Mouse (Mus musculus): ENCODE measurements around the gene Adh1.

Gene Adh1

DNA sequence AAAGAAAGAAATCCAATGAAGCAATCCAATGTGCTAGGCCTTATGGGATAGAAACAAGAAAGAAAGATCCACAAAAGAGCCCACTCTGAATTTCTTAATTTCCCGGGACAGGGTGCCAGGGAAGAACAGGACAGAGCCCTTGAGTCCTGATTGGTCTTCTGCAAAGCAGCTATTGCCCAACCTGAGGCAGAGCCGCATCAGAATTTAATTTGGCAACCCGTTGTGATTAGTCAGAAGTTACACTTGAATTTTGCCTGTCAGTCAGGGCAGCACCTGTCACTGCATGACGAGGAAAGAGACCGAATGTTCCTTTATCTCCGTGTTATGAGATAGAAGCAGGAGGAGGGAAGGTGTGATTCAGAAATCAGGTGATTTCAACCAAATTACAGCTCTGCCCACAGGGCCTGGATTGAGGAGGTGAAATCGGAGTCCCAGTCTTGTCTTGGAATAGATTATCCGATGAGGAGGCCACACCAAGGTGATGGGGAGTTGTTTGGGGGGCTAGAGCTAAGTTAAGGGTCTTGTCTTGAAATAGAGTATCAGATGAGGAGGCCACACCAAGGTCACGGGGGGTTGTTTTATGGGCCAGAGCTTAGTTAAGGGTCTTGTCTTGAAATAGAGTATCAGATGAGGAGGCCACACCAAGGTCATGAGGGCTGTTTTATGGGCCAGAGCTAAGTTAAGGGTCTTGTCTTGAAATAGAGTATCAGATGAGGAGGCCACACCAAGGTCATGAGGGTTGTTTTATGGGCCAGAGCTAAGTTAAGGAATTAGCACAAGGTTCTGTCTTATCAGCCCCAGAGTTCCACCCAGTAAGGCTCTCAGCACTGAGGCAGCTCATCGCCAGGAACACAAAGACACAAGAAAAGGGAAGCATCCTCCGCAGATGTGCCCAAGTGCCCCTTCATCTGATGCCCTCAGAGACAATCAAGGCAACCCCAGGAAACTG lies at the start of gene Adh1:
Gene Adh1 (plus strand): TSS at position 271 of the 949 bp plus-strand sequence.
- no peak for DNase-seq (ENCODE audit: low read depth, low spot score)

DNA sequence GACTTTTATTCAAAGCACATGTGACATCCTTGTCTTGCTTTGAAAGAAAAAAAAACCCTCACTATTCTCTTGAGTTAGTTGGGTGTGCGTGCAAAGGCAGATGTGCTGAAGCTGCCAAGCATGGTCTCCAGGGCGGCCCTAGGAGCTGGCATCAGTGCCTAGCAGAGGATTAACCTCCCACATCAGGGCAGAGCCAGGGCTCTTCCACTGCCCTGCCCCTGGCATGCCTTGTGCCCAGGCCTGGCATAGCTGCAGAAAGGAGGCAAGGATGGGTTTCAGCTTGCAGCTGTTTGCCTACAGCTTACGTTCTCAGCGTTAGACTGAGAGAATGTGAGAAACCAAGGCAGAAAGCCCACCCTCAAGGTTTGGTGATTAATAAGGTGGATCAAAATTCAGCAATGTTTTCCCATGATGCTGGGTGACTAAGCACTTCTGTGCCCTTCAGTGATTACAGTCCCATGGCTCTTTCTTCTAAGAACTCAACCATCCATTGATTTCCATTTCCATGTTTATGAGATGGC lies 48.3 kb upstream of the Adh1 start:
- no peak for DNase-seq (ENCODE audit: low read depth, low spot score)

DNA sequence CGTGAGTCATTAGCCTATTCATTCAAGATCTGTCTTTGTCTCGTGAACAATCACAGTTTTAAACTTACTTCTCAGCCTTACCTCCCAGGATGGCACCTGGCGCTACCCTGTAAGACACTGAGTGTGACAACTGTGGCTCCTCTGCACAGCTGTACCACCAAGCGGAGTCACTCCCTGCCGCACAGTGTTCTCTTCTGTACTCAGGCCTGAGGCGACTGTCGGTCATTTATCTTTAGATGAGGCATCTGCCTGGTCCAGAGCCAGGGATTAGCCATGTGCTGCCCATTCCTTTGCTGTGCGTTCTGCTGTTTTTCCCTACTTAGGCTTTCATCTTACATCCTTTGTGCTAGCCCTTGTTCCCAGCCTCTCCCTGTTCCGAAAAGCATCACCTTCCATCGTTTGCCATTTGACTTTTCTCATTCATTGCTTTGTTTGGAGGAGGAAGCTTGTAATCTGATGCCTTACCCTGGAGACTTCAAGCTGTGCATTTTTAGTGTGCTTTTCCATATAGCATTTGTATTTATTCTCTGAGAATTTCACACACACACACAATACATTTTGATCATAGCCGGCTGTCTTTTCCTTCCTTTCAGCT lies 45.3 kb upstream of the Adh1 start:
- peak; percentile 43 for DNase-seq (ENCODE audit: low read depth, low spot score)

DNA sequence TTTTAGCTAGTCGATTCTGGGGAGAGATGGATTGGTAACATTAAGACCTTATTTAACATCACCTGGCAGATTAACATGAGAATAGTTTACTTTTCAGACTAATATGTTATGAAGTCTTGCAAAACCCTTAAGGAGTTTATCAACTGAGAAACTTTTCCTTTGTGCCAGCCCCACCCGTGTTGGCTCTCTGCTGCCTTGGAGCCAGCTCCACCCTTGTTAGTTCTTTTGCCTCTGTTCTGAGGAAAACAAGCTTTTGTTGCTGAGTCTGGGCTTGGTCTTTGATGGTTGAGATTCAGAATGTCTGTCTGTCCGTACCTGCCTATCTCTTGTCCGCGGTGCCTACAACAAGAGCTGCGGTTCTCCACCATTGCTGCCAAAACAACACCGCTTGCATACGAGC lies 44.7 kb upstream of the Adh1 start:
- DNase-seq (ENCODE audit: low read depth, low spot score): no peak

DNA sequence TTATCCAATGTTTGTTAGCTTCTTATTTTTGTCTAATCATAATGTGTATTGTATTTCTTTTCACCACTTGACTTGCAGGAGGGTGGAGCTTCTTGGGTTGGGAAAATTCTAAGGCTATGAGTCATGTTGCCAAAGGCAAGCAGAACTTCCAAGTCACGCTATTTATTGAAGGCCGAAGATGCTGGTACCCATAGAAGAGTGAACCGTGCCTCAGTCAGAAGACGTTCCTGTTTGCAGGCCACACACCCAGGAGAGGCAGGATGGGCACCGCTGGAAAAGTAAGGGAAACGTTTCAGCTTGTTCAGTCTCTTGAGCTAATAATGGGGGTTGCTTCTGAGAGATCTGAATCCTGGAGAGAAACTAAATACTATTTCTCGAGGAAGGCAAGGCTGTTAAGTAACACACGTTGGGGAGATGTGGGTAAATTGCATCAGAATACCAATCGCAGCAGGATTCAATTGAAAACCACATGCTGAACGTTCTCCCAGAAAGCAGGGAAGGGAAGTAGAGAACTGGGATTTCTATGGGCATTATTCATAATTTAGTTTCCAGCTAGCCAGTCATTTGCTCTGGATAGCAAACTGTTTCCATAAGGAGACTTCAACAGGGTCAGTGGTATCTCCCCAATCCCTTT lies 43.0 kb upstream of the Adh1 start, which contains the start of gene Adh7:
Gene Adh7 (plus strand): TSS at position 130 of the 634 bp plus-strand sequence.
- no peak for DNase-seq (ENCODE audit: low read depth, low spot score)

DNA sequence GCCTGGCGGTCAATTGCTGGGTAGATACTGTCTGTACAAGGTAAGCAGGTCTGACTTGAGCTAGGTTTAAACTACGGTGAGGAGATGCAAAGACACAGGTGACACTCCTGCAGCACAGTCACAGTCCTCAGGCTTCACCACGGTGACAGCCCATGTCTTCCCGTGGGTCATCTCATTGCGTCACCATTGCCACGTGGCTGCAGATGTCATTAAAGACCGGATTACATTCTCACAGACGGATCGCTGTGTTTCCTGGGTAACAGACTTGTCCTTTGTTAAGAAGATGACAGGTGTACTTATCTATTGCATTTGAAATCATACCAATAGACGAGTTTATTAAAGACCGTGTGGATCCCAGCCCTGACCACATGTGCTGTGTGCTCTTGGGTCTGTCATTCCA lies 39.7 kb upstream of the Adh1 start:
- no peak for DNase-seq (ENCODE audit: low read depth, low spot score)

DNA sequence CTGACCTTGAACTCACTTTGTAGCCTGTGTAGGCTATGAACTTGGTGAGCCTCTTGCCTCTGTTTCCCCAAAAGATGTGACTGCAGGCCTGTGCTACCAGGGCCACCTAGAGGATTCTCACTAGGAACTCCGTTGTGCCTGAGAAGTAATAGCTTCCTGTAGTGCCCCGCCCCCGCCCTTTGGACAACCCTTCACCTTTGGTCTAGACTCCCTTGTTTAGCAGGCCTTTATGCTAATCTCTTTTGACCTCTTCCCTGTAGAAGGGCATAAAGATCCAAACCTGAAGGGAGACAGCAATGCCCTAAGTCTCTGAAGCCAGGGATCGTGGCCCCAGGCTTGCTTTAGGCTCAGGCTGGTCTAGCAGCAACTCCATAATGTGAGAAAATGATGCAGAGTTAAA lies 38.3 kb upstream of the Adh1 start:
- no peak for DNase-seq (ENCODE audit: low read depth, low spot score)

DNA sequence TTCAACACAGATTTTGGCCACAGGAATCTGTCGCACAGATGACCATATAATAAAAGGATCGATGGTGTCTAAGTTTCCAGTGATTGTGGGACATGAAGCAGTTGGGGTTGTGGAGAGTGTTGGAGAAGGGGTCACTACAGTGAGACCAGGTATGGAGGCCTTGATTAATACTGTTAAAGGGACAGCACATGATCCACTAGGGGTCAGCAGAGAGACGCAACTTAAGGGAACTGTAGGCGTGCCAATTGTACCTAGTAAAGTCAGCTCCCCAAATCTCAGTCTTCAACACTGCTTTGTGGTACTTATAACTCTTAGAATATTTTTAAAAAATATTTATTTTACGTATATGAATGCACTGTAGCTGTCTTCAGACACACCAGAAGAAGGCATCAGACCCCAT lies 37.8 kb upstream of the Adh1 start:
- peak; percentile 81 for DNase-seq (ENCODE audit: low read depth, low spot score)

DNA sequence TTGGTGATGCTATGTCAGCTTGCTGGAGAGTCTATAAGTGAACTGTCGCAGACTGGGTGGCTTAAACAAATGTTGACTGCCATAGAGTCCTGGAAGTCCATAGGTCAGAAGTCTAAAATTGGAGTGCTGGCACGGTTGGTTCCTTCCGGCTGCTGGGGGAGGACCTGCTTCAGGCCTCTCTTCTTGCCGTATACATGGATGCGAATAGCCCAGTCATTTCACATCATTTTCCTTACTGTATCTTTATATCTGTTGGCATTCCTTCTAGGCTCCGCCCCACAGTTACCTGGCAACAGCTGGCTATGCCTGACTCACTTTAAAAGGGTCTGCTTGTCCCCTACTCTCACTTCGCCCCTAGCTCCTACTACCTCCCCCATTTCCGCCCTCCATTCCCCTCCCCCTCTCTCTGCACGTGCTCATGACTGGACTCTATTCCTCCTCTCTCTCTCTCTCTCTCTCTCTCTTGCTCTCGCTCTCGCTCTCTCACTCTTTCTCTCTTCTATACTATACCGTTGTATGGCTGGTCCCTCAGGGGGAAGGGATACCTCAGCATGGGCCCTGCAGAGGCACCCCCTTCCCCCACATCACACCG lies 36.3 kb upstream of the Adh1 start:
- no peak for DNase-seq (ENCODE audit: low read depth, low spot score)

DNA sequence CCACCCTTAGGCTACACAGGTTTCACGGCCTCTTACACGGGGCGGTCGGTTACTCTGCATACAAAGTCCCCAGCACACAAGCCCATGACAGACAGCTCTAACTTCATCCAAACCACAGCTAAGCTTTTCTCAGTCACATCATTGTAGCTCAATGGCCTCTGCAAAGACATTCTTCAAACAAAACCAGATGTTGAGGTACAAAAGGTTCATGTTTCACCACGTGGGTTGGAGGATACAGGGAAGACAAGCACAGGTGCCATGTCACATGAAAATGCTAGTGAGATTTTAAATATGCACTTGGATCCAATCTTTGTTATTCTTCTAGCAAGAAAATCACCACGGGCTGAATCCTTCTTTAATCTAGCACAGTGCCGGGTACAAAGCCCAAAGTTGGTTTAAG lies 35.5 kb upstream of the Adh1 start:
- DNase-seq (ENCODE audit: low read depth, low spot score): no peak

DNA sequence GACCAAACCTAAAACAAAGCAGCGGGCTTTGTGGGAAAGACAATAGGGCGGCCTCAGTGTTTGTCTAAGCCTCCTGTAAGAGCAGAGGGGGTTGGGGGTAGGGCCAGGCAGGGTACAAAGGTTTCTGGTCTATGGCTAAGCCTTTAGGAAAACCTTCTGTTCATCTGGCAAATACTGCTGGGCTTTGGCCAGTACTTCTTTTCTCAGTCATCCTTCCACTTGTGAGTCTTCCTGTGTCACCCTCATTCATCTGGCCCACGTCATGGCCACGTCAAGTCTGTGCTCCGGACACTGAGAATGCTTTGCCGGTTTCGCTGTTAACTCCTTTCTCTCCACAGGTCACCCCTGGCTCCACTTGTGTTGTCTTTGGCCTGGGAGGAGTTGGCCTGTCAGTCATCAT lies 34.9 kb upstream of the Adh1 start:
- DNase-seq (ENCODE audit: low read depth, low spot score): no peak

DNA sequence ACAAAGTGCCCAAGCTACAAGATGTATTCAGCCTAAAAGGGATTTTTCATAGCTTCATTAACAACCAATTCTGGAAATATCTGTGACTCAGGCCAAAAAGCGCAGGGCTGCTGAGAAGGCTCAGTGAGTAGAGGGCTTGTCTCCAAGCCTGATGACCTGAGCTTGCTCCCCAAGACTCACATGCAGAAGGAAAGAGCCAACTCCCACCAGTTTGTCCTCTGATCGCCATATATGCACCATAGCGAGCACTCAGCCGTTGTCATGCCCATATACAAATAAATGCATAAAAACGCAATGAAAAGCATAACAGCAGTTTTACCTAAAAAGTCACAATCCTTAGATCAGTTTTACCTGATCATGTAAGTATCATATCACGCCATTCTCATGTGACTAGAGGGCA lies 34.3 kb upstream of the Adh1 start:
- DNase-seq (ENCODE audit: low read depth, low spot score): no peak

DNA sequence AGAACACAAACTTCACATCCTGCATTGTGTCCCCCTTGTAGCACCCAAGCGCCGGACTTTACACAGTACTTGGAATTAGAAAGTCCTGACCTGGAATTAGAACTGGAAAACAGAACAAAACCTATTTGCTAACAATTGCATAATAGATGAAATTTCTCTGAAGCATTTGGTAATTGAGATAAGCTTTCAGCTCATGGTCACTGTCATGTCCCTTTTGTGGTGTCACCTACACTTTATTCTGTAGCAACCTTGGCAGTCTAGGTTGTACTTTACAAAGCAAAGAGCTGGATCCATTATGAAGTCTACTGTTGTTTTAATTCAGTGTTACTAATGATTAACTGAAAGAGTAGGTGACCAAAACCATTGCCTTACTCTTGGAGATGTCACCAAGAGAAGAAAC lies 33.7 kb upstream of the Adh1 start:
- DNase-seq (ENCODE audit: low read depth, low spot score): no peak

DNA sequence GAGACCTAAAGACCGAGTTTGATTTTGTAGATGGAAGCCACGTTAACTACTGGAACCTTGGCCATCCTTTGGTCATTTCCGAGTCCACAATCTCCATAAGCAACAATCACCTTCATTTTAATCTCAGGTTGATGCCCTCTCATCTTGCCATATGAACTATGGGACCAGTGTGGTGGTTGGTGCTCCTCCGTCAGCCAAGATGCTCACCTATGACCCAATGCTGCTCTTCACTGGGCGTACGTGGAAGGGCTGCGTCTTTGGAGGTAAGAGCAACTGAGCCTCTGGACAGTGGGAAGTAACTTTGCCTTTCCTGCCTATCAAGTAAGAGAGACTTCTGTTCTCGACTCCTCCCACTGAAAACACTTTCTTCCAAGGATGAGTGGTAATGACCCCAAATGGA lies 33.0 kb upstream of the Adh1 start:
- no peak for DNase-seq (ENCODE audit: low read depth, low spot score)

DNA sequence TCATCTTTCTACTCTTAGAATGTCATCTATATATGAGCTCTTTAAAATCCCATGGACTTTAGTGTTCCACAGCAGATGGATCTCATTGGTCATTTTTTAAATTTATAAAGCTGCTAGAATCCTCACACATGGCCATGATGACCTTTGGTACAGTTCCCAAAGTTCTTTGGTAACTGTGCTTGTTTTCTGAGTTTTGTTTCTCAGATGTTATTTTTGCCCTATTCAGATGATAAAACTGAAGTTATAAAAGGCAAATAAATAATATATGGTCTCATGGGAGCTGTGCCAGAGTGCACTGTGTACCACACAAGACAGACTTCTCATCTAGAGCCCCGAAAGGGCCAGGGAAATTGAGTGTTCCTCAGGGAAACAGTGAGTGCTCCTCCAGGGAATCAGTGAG lies 31.3 kb upstream of the Adh1 start:
- no peak for DNase-seq (ENCODE audit: low read depth, low spot score)

DNA sequence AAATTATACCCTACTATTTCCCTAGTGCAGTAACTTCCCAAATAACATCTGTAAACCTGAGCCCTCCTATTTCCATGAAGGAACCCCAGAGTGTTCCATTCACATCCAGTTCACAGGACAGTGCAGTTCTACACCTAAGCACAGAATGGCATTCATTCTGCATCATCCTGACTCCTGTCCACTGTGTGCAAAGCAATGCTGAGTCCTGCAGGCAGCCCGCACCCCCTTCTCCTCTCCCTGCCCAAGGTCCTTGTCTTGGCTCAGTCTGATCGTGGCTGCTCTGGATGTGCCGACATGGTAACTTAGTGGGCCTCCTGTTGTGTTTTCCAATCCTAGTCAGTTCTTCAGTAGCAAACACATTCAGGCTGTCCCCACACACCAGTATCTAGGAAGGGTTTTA lies 30.5 kb upstream of the Adh1 start:
- DNase-seq (ENCODE audit: low read depth, low spot score): no peak

DNA sequence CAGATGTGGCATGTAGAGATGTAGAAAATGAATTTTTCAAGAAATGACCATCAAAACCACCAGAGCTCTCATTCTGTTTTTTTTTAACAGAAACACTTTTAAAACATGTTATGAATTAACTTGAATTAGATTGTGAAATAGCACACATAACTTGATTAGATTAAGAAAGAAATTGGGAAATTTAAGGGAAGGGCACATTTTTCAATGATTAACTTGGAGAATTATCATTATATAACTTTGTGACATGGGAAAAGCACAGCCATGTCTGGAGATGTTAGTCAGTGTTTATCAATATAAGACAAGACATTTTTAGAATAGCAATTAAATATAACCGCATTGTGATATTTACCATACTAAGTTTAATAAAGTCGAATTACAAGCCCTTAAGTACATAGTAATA lies 29.3 kb upstream of the Adh1 start:
- DNase-seq (ENCODE audit: low read depth, low spot score): no peak

DNA sequence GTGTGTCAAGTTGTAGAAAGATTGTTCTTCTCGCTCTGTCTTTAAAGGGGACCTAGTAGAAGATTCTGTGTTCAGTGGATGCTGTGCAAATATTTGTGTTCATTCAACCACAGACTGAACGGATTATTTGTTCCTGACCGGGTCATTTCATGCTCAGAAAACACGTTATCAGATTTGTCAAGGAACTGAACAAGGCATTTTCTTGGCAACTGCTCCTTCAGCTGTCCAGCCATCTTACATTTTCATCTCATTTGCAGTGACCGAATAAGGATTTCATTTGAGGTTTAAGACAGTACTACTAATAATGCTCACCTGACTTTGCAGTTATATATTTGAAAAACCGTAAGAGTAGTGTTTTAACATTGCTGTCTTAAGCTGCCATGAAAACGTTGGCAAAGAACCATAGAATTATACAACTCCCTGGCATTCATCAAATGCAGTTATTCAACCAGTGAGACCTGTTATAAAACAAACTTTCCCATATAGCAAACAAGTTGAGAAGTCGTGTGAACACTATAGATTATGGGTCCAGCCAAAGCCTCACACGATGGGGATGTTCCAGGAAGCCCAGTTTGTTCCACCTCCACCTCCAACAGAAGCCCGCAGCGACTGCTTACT lies 24.1 kb upstream of the Adh1 start:
- DNase-seq (ENCODE audit: low read depth, low spot score): no peak

DNA sequence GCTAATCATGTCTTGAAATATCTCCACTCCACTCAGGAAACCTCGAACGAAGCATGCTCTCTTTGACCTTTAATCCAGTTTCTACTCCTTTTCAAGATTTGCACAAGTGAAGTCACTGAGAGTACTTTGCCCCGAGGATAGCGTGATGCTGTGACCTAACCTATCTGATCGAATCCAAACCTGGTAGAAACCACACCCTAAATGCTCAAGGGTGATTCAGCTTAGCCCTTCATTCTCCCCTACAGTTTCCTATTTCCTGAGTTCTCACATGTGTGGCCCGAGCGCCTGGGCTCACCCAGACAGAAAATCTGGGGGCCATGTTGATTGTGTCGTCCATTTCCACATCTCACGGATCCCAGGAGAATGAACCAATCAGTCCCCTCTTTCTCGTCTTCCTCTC lies 22.7 kb upstream of the Adh1 start:
- DNase-seq (ENCODE audit: low read depth, low spot score): no peak

DNA sequence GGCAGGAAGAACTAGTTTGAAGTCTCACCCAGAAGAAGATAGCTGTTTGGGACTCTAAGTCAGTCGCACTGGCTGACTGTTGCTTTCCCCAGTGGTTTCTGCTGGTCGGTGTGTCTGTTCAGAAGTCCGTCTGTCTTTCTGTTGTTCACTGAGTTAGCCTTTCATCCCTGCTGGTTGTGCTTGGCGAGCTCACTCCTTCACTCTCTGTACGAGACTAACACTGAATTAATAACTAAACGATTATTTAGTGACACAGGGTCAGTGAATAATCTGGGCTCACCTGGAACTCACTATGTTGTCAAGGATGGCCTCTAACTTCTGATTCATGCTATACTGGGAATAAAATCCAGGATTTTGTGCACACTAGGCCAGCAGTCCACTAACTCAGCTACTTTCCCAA lies 21.3 kb upstream of the Adh1 start:
- DNase-seq (ENCODE audit: low read depth, low spot score): no peak

DNA sequence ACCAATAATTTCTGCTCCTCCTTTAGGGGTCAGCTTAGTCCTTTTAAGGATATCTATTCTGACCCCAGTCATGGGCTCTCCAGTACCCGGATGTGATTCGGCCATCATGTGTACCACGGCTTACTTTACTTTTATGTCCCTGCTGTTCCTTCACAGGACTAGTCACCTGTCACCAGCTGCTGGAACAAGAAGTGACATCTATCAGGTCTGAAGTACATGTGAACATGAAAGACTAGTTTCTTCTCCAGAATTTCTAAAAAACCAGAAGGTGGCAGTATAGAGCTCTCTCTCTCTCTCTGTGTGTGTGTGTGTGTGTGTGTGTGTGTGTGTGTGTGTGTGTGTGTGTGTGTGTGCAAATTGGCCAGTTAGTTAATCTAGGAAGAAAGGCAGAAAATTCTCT lies 20.4 kb upstream of the Adh1 start:
- DNase-seq (ENCODE audit: low read depth, low spot score): no peak

DNA sequence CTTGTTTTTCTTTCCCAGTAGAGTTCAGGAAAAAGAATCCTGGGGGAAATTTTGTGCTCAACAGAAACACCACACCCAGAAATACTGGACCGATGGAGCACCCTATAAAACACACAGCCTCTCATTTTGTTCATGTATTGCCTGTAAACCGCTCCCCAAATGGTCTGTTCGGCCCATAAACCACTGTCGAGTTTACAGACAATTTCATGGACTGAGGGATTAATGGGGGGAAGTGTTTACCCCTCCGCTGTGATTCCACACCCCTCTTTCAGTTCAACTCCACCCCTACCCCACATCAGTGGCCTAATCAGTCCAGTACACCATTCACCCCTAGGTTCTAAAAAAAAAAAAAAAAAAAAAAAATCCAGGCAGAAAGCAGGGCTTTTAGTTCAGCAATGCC lies 19.8 kb upstream of the Adh1 start:
- DNase-seq (ENCODE audit: low read depth, low spot score): no peak
